ENCODE assay signal across 7 mouse cellular contexts in genomic region chr4:155222841-155223593, GRCm38 (mm10). TPM values are rescaled to one million over a fixed set of nuclear protein-coding genes. Genes with fewer than 3 reads are reported as not detected.
DNase-seq lines count a peak whose midpoint lies in the region; ATAC-seq and TF ChIP-seq lines count a peak whose summit lies in the region.

No protein-coding gene starts in this region.

- peaks cover 27% of the 10 kb centered on the region for H3K4me1 ChIP-seq in embryonic facial prominence, embryonic 12.5 days
- peaks cover 19% of the 10 kb centered on the region for H3K4me1 ChIP-seq in heart, adult 2 months (ENCODE audit: control insufficient read depth, insufficient read depth, low read length)
- peaks cover 36% of the 10 kb centered on the region for H3K4me1 ChIP-seq in limb, embryonic 13.5 days
- peaks cover 29% of the 10 kb centered on the region for H3K4me1 ChIP-seq in midbrain, embryonic 16.5 days (ENCODE audit: control insufficient read depth, insufficient read depth, low read length)

- peak overlapping the region; percentile 96 for H3K27ac ChIP-seq in embryonic facial prominence, embryonic 12.5 days
- peak overlapping the region; percentile 96 for H3K27ac ChIP-seq in heart, adult 2 months
- peak overlapping the region; percentile 97 for H3K27ac ChIP-seq in limb, embryonic 13.5 days
- peak overlapping the region; percentile 97 for H3K27ac ChIP-seq in midbrain, embryonic 16.5 days (ENCODE audit: low read length)

- intact Hi-C loops in heart, adult 2 months (cut with DNase I), result loop anchor here (1.0 kb wide), 2 partner anchors 11 to 26 kb away; partner anchors contain the start of gene Faap20

- ATAC-seq in embryonic facial prominence, embryonic 12.5 days (ENCODE audit: insufficient number of reproducible peaks, insufficient read depth, low FRiP score, low TSS enrichment), result peak; percentile 99
- peak; percentile 99 for ATAC-seq in limb, embryonic 13.5 days (ENCODE audit: low FRiP score, low read depth)
- ATAC-seq in midbrain, embryonic 16.5 days, result peak; percentile 99

- no peaks in the 10 kb centered on the region for H3K9me3 ChIP-seq in embryonic facial prominence, embryonic 12.5 days
- H3K9me3 ChIP-seq in limb, embryonic 13.5 days, result no peaks in the 10 kb centered on the region
- no peaks in the 10 kb centered on the region for H3K9me3 ChIP-seq in midbrain, embryonic 16.5 days (replicated peaks; ENCODE audit: control insufficient read depth, low read length, poor library complexity, severe bottlenecking)

- peak overlapping the region; percentile 74 for H3K9ac ChIP-seq in embryonic facial prominence, embryonic 12.5 days
- peak overlapping the region; percentile 99 for H3K9ac ChIP-seq in heart, adult 2 months (ENCODE audit: low read depth, low read length)
- peak overlapping the region; percentile 79 for H3K9ac ChIP-seq in limb, embryonic 13.5 days
- peak overlapping the region; percentile 94 for H3K9ac ChIP-seq in midbrain, embryonic 16.5 days (ENCODE audit: low read depth, low read length)

- TF ChIP-seq POLR2A in heart, adult 2 months (IDR thresholded peaks at IDR 0.05; ENCODE audit: insufficient read depth, low read depth, low read length), result peak; percentile 79; the same call in 1 of the 2 replicates

- H3K4me2 ChIP-seq in embryonic facial prominence, embryonic 12.5 days (replicated peaks), result peak overlapping the region; percentile 72
- H3K4me2 ChIP-seq in limb, embryonic 13.5 days (replicated peaks), result peak overlapping the region; percentile 96
- H3K4me2 ChIP-seq in midbrain, embryonic 16.5 days (ENCODE audit: low read length), result peak overlapping the region; percentile 81

- peaks cover 10% of the 10 kb centered on the region for H3K79me2 ChIP-seq in heart, adult 2 months (replicated peaks; ENCODE audit: control insufficient read depth, insufficient read depth, low read length)

- peak overlapping the region; percentile 37 for H3K4me3 ChIP-seq in embryonic facial prominence, embryonic 12.5 days
- peak overlapping the region; percentile 69 for H3K4me3 ChIP-seq in heart, adult 2 months
- H3K4me3 ChIP-seq in limb, embryonic 13.5 days, result peak overlapping the region; percentile 98
- H3K4me3 ChIP-seq in midbrain, embryonic 16.5 days (ENCODE audit: low read depth, low read length), result peak overlapping the region; percentile 80

- no peaks in the 10 kb centered on the region for H3K27me3 ChIP-seq in embryonic facial prominence, embryonic 12.5 days
- H3K27me3 ChIP-seq in heart, adult 2 months (ENCODE audit: control insufficient read depth, insufficient read depth, low read length), result no peaks in the 10 kb centered on the region
- no peaks in the 10 kb centered on the region for H3K27me3 ChIP-seq in limb, embryonic 13.5 days
- H3K27me3 ChIP-seq in midbrain, embryonic 16.5 days (ENCODE audit: control insufficient read depth, insufficient read depth, low read depth, low read length), result no peaks in the 10 kb centered on the region

- TF ChIP-seq CTCF in heart, adult 2 months (IDR thresholded peaks at IDR 0.05), result peak; percentile 58

- TF ChIP-seq EP300 in heart, adult 2 months (IDR thresholded peaks at IDR 0.05; ENCODE audit: insufficient read depth, low read depth, low read length), result no peak

- under 1% methylated on average over 89 of the region's 116 CpGs for WGBS in embryonic facial prominence, embryonic 12.5 days
- 10% methylated on average over 115 of the region's 116 CpGs for WGBS in heart, adult 2 months
- under 1% methylated on average over 53 of the region's 116 CpGs for WGBS in limb, embryonic 13.5 days
- 0% methylated on average over 62 of the region's 116 CpGs for WGBS in midbrain, embryonic 16.5 days

- no peaks in the 10 kb centered on the region for H3K36me3 ChIP-seq in embryonic facial prominence, embryonic 12.5 days
- H3K36me3 ChIP-seq in heart, adult 2 months (ENCODE audit: control insufficient read depth, insufficient read depth, low read length), result no peaks in the 10 kb centered on the region
- H3K36me3 ChIP-seq in limb, embryonic 13.5 days, result peaks cover 5% of the 10 kb centered on the region; the same call in 1 of the 2 replicates
- no peaks in the 10 kb centered on the region for H3K36me3 ChIP-seq in midbrain, embryonic 16.5 days (ENCODE audit: control insufficient read depth, insufficient read depth, low read length)

- peak; percentile 100 for DNase-seq in adrenal gland, postnatal 25 days
- DNase-seq in heart, adult 2 months, result peak; percentile 100
- peak; percentile 98 to 99 for DNase-seq in kidney, adult 8-10 months
- peak; percentile 96 to 97 for DNase-seq in spleen, postnatal 10 days (ENCODE audit: low spot score in 2 of 2)

RNA-seq across cellular contexts. Expression of gene Ski, which starts 0.6 kb away (rescaled TPM):
- total RNA-seq in adrenal gland, postnatal 25 days (2021), result 73.5 and 93.3 TPM in 2 replicates
- polyA plus RNA-seq in embryonic facial prominence, embryonic 12.5 days (2016; fragmentation: Nextera tagmentation; extraction: Ambion mirVana), result 16.8 and 17.7 TPM in 2 replicates
- total RNA-seq in heart, adult 2 months (2021), result 10 to 100 TPM; 56.7 to 56.8 TPM
- polyA plus RNA-seq in heart, adult 2 months (2012; rRNA removed), result 34.9 and 46.0 TPM in 2 replicates
- 24.4 and 24.8 TPM in 2 replicates for polyA plus RNA-seq in limb, embryonic 13.5 days (2015; fragmentation: Nextera tagmentation; extraction: Ambion mirVana)
- polyA plus RNA-seq in midbrain, embryonic 16.5 days (2015; fragmentation: Nextera tagmentation; extraction: Ambion mirVana), result 9.6 and 10.1 TPM in 2 replicates

RNA-seq across cellular contexts. Expression of gene Faap20, which starts 26.6 kb away (rescaled TPM):
- 45.9 and 55.2 TPM in 2 replicates for total RNA-seq in adrenal gland, postnatal 25 days (2021)
- polyA plus RNA-seq in embryonic facial prominence, embryonic 12.5 days (2016; fragmentation: Nextera tagmentation; extraction: Ambion mirVana), result 85.1 and 87.4 TPM in 2 replicates
- 10 to 100 TPM; 14.4 to 16.7 TPM for total RNA-seq in heart, adult 2 months (2021)
- 26.7 and 30.3 TPM in 2 replicates for polyA plus RNA-seq in heart, adult 2 months (2012; rRNA removed)
- 92.1 and 97.8 TPM in 2 replicates for polyA plus RNA-seq in limb, embryonic 13.5 days (2015; fragmentation: Nextera tagmentation; extraction: Ambion mirVana)
- polyA plus RNA-seq in midbrain, embryonic 16.5 days (2015; fragmentation: Nextera tagmentation; extraction: Ambion mirVana), result 69.8 and 70.1 TPM in 2 replicates

Comparison
In these comparisons a context has a peak if more than half of its experiments do, and no peak if none do; other contexts are left out.
1. Peak in every context shown above with its lines: DNase-seq, ATAC-seq, H3K4me3 ChIP-seq and H3K27ac ChIP-seq.
2. H3K4me3 ChIP-seq: peak in every context shown above with its lines; median percentile 98 in limb, embryonic 13.5 days; 80 in midbrain, embryonic 16.5 days; 69 in heart, adult 2 months; 37 in embryonic facial prominence, embryonic 12.5 days.